Mouse (Mus musculus) stomach, postnatal 0 days (tissue): ENCODE measurements around the gene Fuz. TPM values are rescaled to one million over a fixed set of nuclear protein-coding genes. Genes with fewer than 3 reads are reported as not detected.

ENCODE experiments used
- ATAC-seq: fragments of 200-750 bp; cut with Nextera tagmentation; 2 replicates; pipeline ENCODE4 v1.8.0; 2017; ENCODE audit not compliant: low FRiP score, low TSS enrichment
- DNase-seq: peaks from one replicate; pipeline ENCODE4 v3.0.0-alpha.2; 2016; ENCODE audit warnings: low spot score
- H3K27ac ChIP-seq: fragments of 300-500 bp; sonication (generic); replicated peaks from 2 replicates; pipeline ENCODE4 v1.5.1; 2014; ENCODE audit warnings: mild to moderate bottlenecking, control low read depth
- H3K27me3 ChIP-seq: fragments of 300-500 bp; sonication (generic); 2 replicates; pipeline ENCODE4 v1.6.1; 2014; ENCODE audit warnings: low read length; ENCODE audit not compliant: control insufficient read depth, insufficient read depth
- H3K36me3 ChIP-seq: fragments of 300-500 bp; sonication (generic); 2 replicates; pipeline ENCODE4 v1.6.1; 2014; ENCODE audit warnings: low read length, mixed read lengths; ENCODE audit not compliant: control insufficient read depth, insufficient read depth
- H3K4me1 ChIP-seq: fragments of 300-500 bp; sonication (generic); replicated peaks from 2 replicates; pipeline ENCODE4 v1.6.1; 2014; ENCODE audit warnings: antibody characterized with exemption; ENCODE audit not compliant: control insufficient read depth, insufficient read depth
- H3K4me2 ChIP-seq: fragments of 300-500 bp; sonication (generic); replicated peaks from 2 replicates; pipeline ENCODE4 v1.6.1; 2014; ENCODE audit warnings: low read depth, mild to moderate bottlenecking, control low read depth, moderate library complexity
- H3K4me3 ChIP-seq: fragments of 300-500 bp; sonication (generic); 2 replicates; pipeline ENCODE4 v1.5.1; 2014; ENCODE audit warnings: low read depth, low read length, control low read depth
- H3K9ac ChIP-seq: fragments of 300-500 bp; sonication (generic); 2 replicates; pipeline ENCODE4 v1.6.1; 2014; ENCODE audit warnings: mild to moderate bottlenecking, low read length, control low read depth, mixed read lengths
- H3K9me3 ChIP-seq: fragments of 300-500 bp; sonication (generic); 2 replicates; pipeline ENCODE4 v1.6.1; 2016; ENCODE audit warnings: low read length; ENCODE audit not compliant: control insufficient read depth
- CTCF ChIP-seq: IDR thresholded peaks from 2 replicates; pipeline ENCODE4 v1.5.1; 2016; ENCODE audit warnings: antibody characterized with exemption, low read depth, mild to moderate bottlenecking, moderate library complexity
- EP300 ChIP-seq: optimal IDR thresholded peaks from 2 replicates; pipeline ENCODE3; 2016; ENCODE audit warnings: antibody characterized with exemption
- WGBS: fragments of 180-500 bp; shearing (Covaris S2); extraction: QIAGEN DNeasy Blood & Tissue Kit; methylation state at CpG from one replicate; pipeline ENCODE4 v1.1.7; 2014; 5-methylcytosine and 5-hydroxymethylcytosine counted together
- polyA plus RNA-seq: library from polyadenylated mRNA; unstranded; fragments of >200 nt; fragmentation: Nextera tagmentation; extraction: Ambion mirVana; gene quantifications from 2 replicates; pipeline ENCODE4 v1.2.1, GENCODE M21; 2015

Fuz gene
- polyA plus RNA-seq, 1 experiment from 2014 or later = 13.1 TPM

DNA sequence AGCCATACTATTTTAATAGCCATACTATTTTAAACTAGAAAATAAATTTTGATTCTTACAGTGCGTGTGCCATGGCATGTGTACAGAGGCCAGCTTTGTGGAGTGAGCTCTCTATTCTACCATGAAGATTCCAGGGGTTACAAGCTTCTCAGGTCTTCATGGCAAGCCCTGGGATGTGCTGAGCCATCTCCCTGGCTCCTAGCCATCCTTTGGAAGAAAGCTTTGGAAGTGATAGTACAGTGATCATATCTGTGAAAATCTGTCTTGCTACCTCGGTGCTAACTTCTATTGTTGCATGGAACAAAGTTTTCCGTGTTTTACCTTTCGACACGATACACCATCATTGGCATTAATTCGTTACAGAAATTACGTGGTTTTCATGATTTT lies 680 bp upstream of the Fuz start:
- no peak for ATAC-seq
- Histone ChIP-seq H3K4me2 (peak overlapping the region; percentile 72), H3K27me3 (no peaks in the 10 kb centered on the region), H3K36me3 (peaks cover 5% of the 10 kb centered on the region), H3K4me1 (peaks cover 4% of the 10 kb centered on the region; the same call in 1 of the 2 replicates), H3K27ac (no peak overlapping the region), H3K4me3 (peak overlapping the region; percentile 65; the same call in 1 of the 2 replicates), H3K9ac (no peak overlapping the region), H3K9me3 (no peaks in the 10 kb centered on the region)
- TF ChIP-seq CTCF (no peak), EP300 (no peak)
- DNase-seq = no peak
- 61% methylated on average over 7 of the region's 7 CpGs for WGBS

- TF ChIP-seq CTCF = no peak
- no peak for TF ChIP-seq EP300
- DNase-seq (no peak), ATAC-seq (no peak)
- H3K9me3 ChIP-seq = no peaks in the 10 kb centered on the region
- H3K9ac ChIP-seq = peak overlapping the region; percentile 67
- peak overlapping the region; percentile 65 for H3K4me3 ChIP-seq
- peak overlapping the region; percentile 72 for H3K4me2 ChIP-seq
- H3K36me3 ChIP-seq = peaks cover 5% of the 10 kb centered on the region
- no peaks in the 10 kb centered on the region for H3K27me3 ChIP-seq
- 28% methylated on average over 10 of the region's 10 CpGs for WGBS
- peak overlapping the region; percentile 86 for H3K27ac ChIP-seq
- no peaks in the 10 kb centered on the region; the same call in none of the 2 replicates for H3K4me1 ChIP-seq
Measured at GRCm38 (mm10) chr7:44896499-44896898, 620 bp downstream of the Fuz start.

DNA sequence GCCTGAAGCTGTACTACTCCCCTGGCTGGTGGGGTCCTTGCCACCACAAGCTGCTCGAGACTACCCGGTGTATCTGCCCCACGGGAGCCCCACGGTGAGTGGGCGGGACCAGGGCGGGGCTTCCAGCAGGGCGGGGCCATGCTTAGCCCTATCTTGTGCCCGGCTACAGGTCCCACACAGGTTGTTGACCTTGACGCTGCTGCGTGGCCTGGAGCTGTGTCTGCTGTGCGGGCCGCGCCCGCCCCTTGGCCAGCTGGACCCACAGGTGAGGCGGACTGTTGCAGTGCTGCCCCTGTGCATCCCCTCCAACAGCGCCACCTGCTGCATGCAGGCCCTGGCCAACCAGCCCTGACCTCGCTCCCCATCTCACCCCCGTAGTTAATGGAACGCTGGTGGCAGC lies 2.7 kb downstream of the Fuz start:
- Histone ChIP-seq H3K9ac (no peak overlapping the region), H3K27me3 (no peaks in the 10 kb centered on the region), H3K9me3 (no peaks in the 10 kb centered on the region), H3K27ac (no peak overlapping the region), H3K4me2 (peak overlapping the region; percentile 29), H3K4me1 (no peaks in the 10 kb centered on the region; the same call in none of the 2 replicates), H3K4me3 (no peak overlapping the region), H3K36me3 (peaks cover 6% of the 10 kb centered on the region)
- TF ChIP-seq EP300 = no peak
- peak; percentile 64 for TF ChIP-seq CTCF
- peak; percentile 25 for ATAC-seq
- DNase-seq = peak; percentile 78
- 33% methylated on average over 19 of the region's 19 CpGs for WGBS

- Histone ChIP-seq H3K4me1 (no peaks in the 10 kb centered on the region; the same call in none of the 2 replicates), H3K27me3 (no peaks in the 10 kb centered on the region), H3K36me3 (peaks cover 25% of the 10 kb centered on the region), H3K9me3 (no peaks in the 10 kb centered on the region), H3K27ac (no peak overlapping the region; the same call in 1 of the 2 replicates), H3K4me2 (no peak overlapping the region), H3K9ac (no peak overlapping the region), H3K4me3 (no peak overlapping the region)
- no peak for ATAC-seq
- no peak for DNase-seq
- no peak for TF ChIP-seq EP300
- TF ChIP-seq CTCF = no peak
- WGBS = 87% methylated on average over 11 of the region's 11 CpGs
Measured at GRCm38 (mm10) chr7:44900632-44901031, 4.8 kb downstream of the Fuz start.

GRCm38 (mm10) chr7:44901230-44901722 lies 5.4 kb downstream of the Fuz start:
- Histone ChIP-seq H3K27ac (peak overlapping the region; percentile 73), H3K27me3 (no peaks in the 10 kb centered on the region), H3K4me2 (peak overlapping the region; percentile 54), H3K4me3 (peak overlapping the region; percentile 35), H3K36me3 (peaks cover 28% of the 10 kb centered on the region), H3K4me1 (no peaks in the 10 kb centered on the region; the same call in none of the 2 replicates), H3K9ac (peak overlapping the region; percentile 35; the same call in 1 of the 2 replicates), H3K9me3 (no peaks in the 10 kb centered on the region)
- peak; percentile 59 for ATAC-seq
- TF ChIP-seq EP300 (no peak), CTCF (peak; percentile 61)
- peak; percentile 91 for DNase-seq
- 22% methylated on average over 20 of the region's 21 CpGs for WGBS

GRCm38 (mm10) chr7:44905430-44905829 lies 9.6 kb downstream of the Fuz start:
- no peak for ATAC-seq
- Histone ChIP-seq H3K27me3 (no peaks in the 10 kb centered on the region), H3K36me3 (peaks cover 38% of the 10 kb centered on the region), H3K27ac (no peak overlapping the region), H3K4me1 (no peaks in the 10 kb centered on the region; the same call in 1 of the 2 replicates), H3K9ac (no peak overlapping the region), H3K4me3 (no peak overlapping the region), H3K9me3 (no peaks in the 10 kb centered on the region), H3K4me2 (no peak overlapping the region)
- no peak for DNase-seq
- WGBS = 88% methylated on average over 20 of the region's 20 CpGs
- TF ChIP-seq CTCF (no peak), EP300 (no peak)
